Mouse (Mus musculus) adrenal gland, postnatal 14 days (tissue): ENCODE measurements around the gene Il12a. TPM values are rescaled to one million over a fixed set of nuclear protein-coding genes. Genes with fewer than 3 reads are reported as not detected.
A peak's percentile ranks its signal among the peaks of the same experiment; 100 is the strongest.

Experiments used
- DNase-seq: peaks from one replicate; pipeline ENCODE4 v3.0.0; 2021; ENCODE audit warnings: mixed read lengths
- long read RNA-seq, 2 experiments: library from polyadenylated mRNA; stranded (forward); transcript quantifications; one replicate each; pipeline ENCODE4 v2.0.0; 2021
- total RNA-seq: library from RNA; stranded (reverse); gene quantifications from 2 replicates; pipeline ENCODE4 v1.2.3, GENCODE M21; 2021

The Il12a gene
- 0.59 and 1.6 TPM in 2 replicates for total RNA-seq
- long read RNA-seq, experiment 1, partial matches to known transcripts: 0 of 3 reads
- long read RNA-seq, experiment 1, other reads (novel, unspliced or antisense): 0 of 3 reads
- long read RNA-seq, experiment 2: 0 reads

GRCm38 (mm10) chr3:68690344-68690743, at the start of gene Il12a:
TSS of gene Il12a (plus strand) at chr3:68690644.
- no peak for DNase-seq

GRCm38 (mm10) chr3:68642935-68643334, 47.5 kb upstream of the Il12a start:
- no peak for DNase-seq

- peak; percentile 39 for DNase-seq
Observed at GRCm38 (mm10) chr3:68646387-68647130, 43.9 kb upstream of the Il12a start.

- no peak for DNase-seq
Observed at GRCm38 (mm10) chr3:68647282-68647681, 43.2 kb upstream of the Il12a start.

GRCm38 (mm10) chr3:68650251-68650650, 40.2 kb upstream of the Il12a start:
- DNase-seq: no peak

GRCm38 (mm10) chr3:68656607-68657352, 33.7 kb upstream of the Il12a start:
- no peak for DNase-seq

GRCm38 (mm10) chr3:68657589-68658245, 32.7 kb upstream of the Il12a start:
- no peak for DNase-seq

GRCm38 (mm10) chr3:68659996-68660395, 30.4 kb upstream of the Il12a start:
- no peak for DNase-seq

- DNase-seq: no peak
Observed at GRCm38 (mm10) chr3:68660538-68660937, 29.9 kb upstream of the Il12a start.

- no peak for DNase-seq
Observed at GRCm38 (mm10) chr3:68662386-68662785, 28.1 kb upstream of the Il12a start.

- DNase-seq: no peak
Observed at GRCm38 (mm10) chr3:68664337-68664736, 26.1 kb upstream of the Il12a start.

- DNase-seq: no peak
Observed at GRCm38 (mm10) chr3:68666377-68666776, 24.1 kb upstream of the Il12a start.

- no peak for DNase-seq
Observed at GRCm38 (mm10) chr3:68667852-68668251, 22.6 kb upstream of the Il12a start.

GRCm38 (mm10) chr3:68669418-68669974, 20.9 kb upstream of the Il12a start:
- DNase-seq: no peak

GRCm38 (mm10) chr3:68674721-68675120, 15.7 kb upstream of the Il12a start:
- no peak for DNase-seq

- DNase-seq: no peak
Observed at GRCm38 (mm10) chr3:68675216-68675835, 15.1 kb upstream of the Il12a start.

- DNase-seq: no peak
Observed at GRCm38 (mm10) chr3:68675980-68676678, 14.3 kb upstream of the Il12a start.

- DNase-seq: peak; percentile 33
Observed at GRCm38 (mm10) chr3:68676831-68677303, 13.6 kb upstream of the Il12a start.

- no peak for DNase-seq
Observed at GRCm38 (mm10) chr3:68678805-68679585, 11.4 kb upstream of the Il12a start.

- no peak for DNase-seq
Observed at GRCm38 (mm10) chr3:68683579-68683978, 6.9 kb upstream of the Il12a start.
